Mouse (Mus musculus) kidney, embryonic 14.5 days (tissue): ENCODE results near the gene Ddx6. TPM values are rescaled to one million over a fixed set of nuclear protein-coding genes. Genes with fewer than 3 reads are reported as not detected.
"Not testable (repeated sequence)": the region's sequence is repeated elsewhere in the genome, so short reads cannot be mapped to it uniquely, and the experiment has no call there.

Experiments used
- ATAC-seq: fragments of 200-750 bp; cut with Nextera tagmentation; 2 replicates; pipeline ENCODE4 v1.8.0; 2017; ENCODE audit warnings: moderate number of reproducible peaks, mild to moderate bottlenecking, moderate TSS enrichment, moderate library complexity; ENCODE audit not compliant: low FRiP score, low TSS enrichment
- H3K27ac ChIP-seq: fragments of 300-500 bp; sonication (generic); 2 replicates; pipeline ENCODE4 v1.5.1; 2014; ENCODE audit warnings: low read depth, mild to moderate bottlenecking, low read length, moderate library complexity, mixed read lengths
- H3K27me3 ChIP-seq: fragments of 300-500 bp; sonication (generic); 2 replicates; pipeline ENCODE4 v1.6.1; 2014; ENCODE audit warnings: mild to moderate bottlenecking, low read length; ENCODE audit not compliant: control insufficient read depth, insufficient read depth
- H3K36me3 ChIP-seq: fragments of 300-500 bp; sonication (generic); 2 replicates; pipeline ENCODE4 v1.6.1; 2014; ENCODE audit warnings: low read length, mixed read lengths; ENCODE audit not compliant: control insufficient read depth, insufficient read depth
- H3K4me1 ChIP-seq: fragments of 300-500 bp; sonication (generic); 2 replicates; pipeline ENCODE4 v1.6.1; 2014; ENCODE audit warnings: low read length, mixed read lengths; ENCODE audit not compliant: control insufficient read depth, insufficient read depth
- H3K4me2 ChIP-seq: fragments of 300-500 bp; sonication (generic); replicated peaks from 2 replicates; pipeline ENCODE4 v1.6.1; 2014; ENCODE audit warnings: low read depth, mild to moderate bottlenecking, low read length
- H3K4me3 ChIP-seq: fragments of 300-500 bp; sonication (generic); 2 replicates; pipeline ENCODE4 v1.5.1; 2014; ENCODE audit warnings: mild to moderate bottlenecking, low read length
- H3K9ac ChIP-seq: fragments of 300-500 bp; sonication (generic); 2 replicates; pipeline ENCODE4 v1.6.1; 2014; ENCODE audit warnings: low read depth, mild to moderate bottlenecking, low read length, moderate library complexity
- H3K9me3 ChIP-seq: fragments of 300-500 bp; sonication (generic); 2 replicates; pipeline ENCODE4 v1.6.1; 2016; ENCODE audit warnings: low read length; ENCODE audit not compliant: control insufficient read depth
- WGBS: fragments of 180-500 bp; shearing (Covaris S2); extraction: QIAGEN DNeasy Blood & Tissue Kit; methylation state at CpG from one replicate; pipeline ENCODE4 v1.1.7; 2014; 5-methylcytosine and 5-hydroxymethylcytosine counted together
- polyA plus RNA-seq: library from polyadenylated mRNA; unstranded; fragments of >200 nt; fragmentation: Nextera tagmentation; extraction: Ambion mirVana; gene quantifications from 2 replicates; pipeline ENCODE4 v1.2.1, GENCODE M21; 2014

The Ddx6 gene
- polyA plus RNA-seq, 1 experiment from 2014 or later, result 29.1 TPM

GRCm38 (mm10) chr9:44621114-44621513 is 16.4 kb downstream of the Ddx6 start:
- H3K9me3 ChIP-seq, result no peaks in the 10 kb centered on the region
- no peaks in the 10 kb centered on the region for H3K27me3 ChIP-seq
- H3K4me2 ChIP-seq, result no peak overlapping the region
- H3K36me3 ChIP-seq, result peaks cover 90% of the 10 kb centered on the region
- no peaks in the 10 kb centered on the region for H3K4me1 ChIP-seq
- 75% methylated on average over 3 of the region's 3 CpGs for WGBS
- H3K4me3 ChIP-seq, result no peak overlapping the region
- no peak overlapping the region for H3K27ac ChIP-seq
- no peak for ATAC-seq
- no peak overlapping the region for H3K9ac ChIP-seq

- Histone ChIP-seq H3K27ac (no peak overlapping the region), H3K36me3 (peaks cover 87% of the 10 kb centered on the region), H3K4me1 (no peaks in the 10 kb centered on the region), H3K4me3 (no peak overlapping the region), H3K9ac (no peak overlapping the region), H3K9me3 (no peaks in the 10 kb centered on the region), H3K4me2 (no peak overlapping the region), H3K27me3 (no peaks in the 10 kb centered on the region)
- ATAC-seq, result no peak
- WGBS, result 83% methylated on average over 5 of the region's 5 CpGs
Observed at GRCm38 (mm10) chr9:44624390-44624789, 19.7 kb downstream of the Ddx6 start.

- 89% methylated on average over 5 of the region's 5 CpGs for WGBS
- Histone ChIP-seq H3K9me3 (no peaks in the 10 kb centered on the region), H3K9ac (no peak overlapping the region), H3K4me1 (no peaks in the 10 kb centered on the region), H3K36me3 (peaks cover 90% of the 10 kb centered on the region), H3K27ac (no peak overlapping the region), H3K4me2 (no peak overlapping the region), H3K4me3 (no peak overlapping the region), H3K27me3 (no peaks in the 10 kb centered on the region)
- ATAC-seq, result no peak
Observed at GRCm38 (mm10) chr9:44626268-44626667, 21.6 kb downstream of the Ddx6 start.

GRCm38 (mm10) chr9:44637551-44638169 is 33.0 kb downstream of the Ddx6 start:
- no peak overlapping the region for H3K4me3 ChIP-seq
- no peaks in the 10 kb centered on the region for H3K9me3 ChIP-seq
- no peaks in the 10 kb centered on the region for H3K27me3 ChIP-seq
- WGBS, result 84% methylated on average over 15 of the region's 15 CpGs
- no peak overlapping the region for H3K4me2 ChIP-seq
- no peak overlapping the region for H3K9ac ChIP-seq
- no peaks in the 10 kb centered on the region for H3K4me1 ChIP-seq
- peaks cover 66% of the 10 kb centered on the region for H3K36me3 ChIP-seq
- ATAC-seq, result no peak
- no peak overlapping the region for H3K27ac ChIP-seq

GRCm38 (mm10) chr9:44638726-44639125 is 34.0 kb downstream of the Ddx6 start:
- H3K36me3 ChIP-seq, result peaks cover 55% of the 10 kb centered on the region
- H3K4me2 ChIP-seq, H3K4me3 ChIP-seq, H3K27me3 ChIP-seq, H3K4me1 ChIP-seq, H3K9ac ChIP-seq, H3K27ac ChIP-seq, ATAC-seq, H3K9me3 ChIP-seq: not testable (repeated sequence)
- 91% methylated on average over 9 of the region's 9 CpGs for WGBS

- 77% methylated on average over 1 of the region's 1 CpGs for WGBS
- not testable (repeated sequence) for H3K27ac ChIP-seq, H3K9me3 ChIP-seq, H3K4me2 ChIP-seq, H3K4me1 ChIP-seq, H3K27me3 ChIP-seq, ATAC-seq, H3K4me3 ChIP-seq, H3K9ac ChIP-seq
- H3K36me3 ChIP-seq, result peaks cover 42% of the 10 kb centered on the region
Observed at GRCm38 (mm10) chr9:44640028-44640427, 35.3 kb downstream of the Ddx6 start.

- Histone ChIP-seq H3K4me3 (no peak overlapping the region), H3K9me3 (no peaks in the 10 kb centered on the region), H3K36me3 (peaks cover 34% of the 10 kb centered on the region), H3K27me3 (no peaks in the 10 kb centered on the region), H3K27ac (no peak overlapping the region), H3K9ac (no peak overlapping the region), H3K4me2 (no peak overlapping the region), H3K4me1 (no peaks in the 10 kb centered on the region)
- no peak for ATAC-seq
- 95% methylated on average over 3 of the region's 3 CpGs for WGBS
Observed at GRCm38 (mm10) chr9:44640646-44641357, 36.1 kb downstream of the Ddx6 start.

GRCm38 (mm10) chr9:44641616-44642015 is 36.9 kb downstream of the Ddx6 start:
- ATAC-seq, result no peak

GRCm38 (mm10) chr9:44643103-44643502 is 38.4 kb downstream of the Ddx6 start:
- Histone ChIP-seq H3K27ac (no peak overlapping the region), H3K4me2 (no peak overlapping the region), H3K4me3 (no peak overlapping the region), H3K9ac (no peak overlapping the region), H3K36me3 (peaks cover 11% of the 10 kb centered on the region), H3K4me1 (no peaks in the 10 kb centered on the region), H3K27me3 (no peaks in the 10 kb centered on the region), H3K9me3 (no peaks in the 10 kb centered on the region)
- no peak for ATAC-seq
- 98% methylated on average over 7 of the region's 7 CpGs for WGBS

More at GRCm38 (mm10) chr9:44641616-44642015, 36.9 kb downstream of the Ddx6 start:
- no peak overlapping the region for H3K9ac ChIP-seq
- 100% methylated on average over 2 of the region's 2 CpGs for WGBS
- no peak overlapping the region for H3K27ac ChIP-seq
- H3K4me2 ChIP-seq, result no peak overlapping the region
- no peaks in the 10 kb centered on the region for H3K9me3 ChIP-seq
- H3K4me1 ChIP-seq, result no peaks in the 10 kb centered on the region
- no peaks in the 10 kb centered on the region for H3K27me3 ChIP-seq
- peaks cover 26% of the 10 kb centered on the region for H3K36me3 ChIP-seq
- H3K4me3 ChIP-seq, result no peak overlapping the region
